Mouse (Mus musculus) lung, adult 2 months (tissue): ENCODE data around the gene Pex14. TPM values are rescaled to one million over a fixed set of nuclear protein-coding genes. Genes with fewer than 3 reads are reported as not detected.
A peak's percentile ranks its signal among the peaks of the same experiment; 100 is the strongest.

Source experiments
- DNase-seq: peaks from one replicate; pipeline ENCODE4 v3.0.0; 2022
- H3K4me1 ChIP-seq: fragments of 200-500 bp; 2 replicates; pipeline ENCODE4 v1.6.1; 2011; ENCODE audit warnings: low read length; ENCODE audit not compliant: control insufficient read depth, insufficient read depth
- H3K4me3 ChIP-seq: fragments of 200-500 bp; replicated peaks from 2 replicates; pipeline ENCODE3; 2011; ENCODE audit warnings: low read depth, mild to moderate bottlenecking, control low read depth, low read length; ENCODE audit errors: extremely low read depth
- CTCF ChIP-seq: fragments of 200-500 bp; IDR thresholded peaks from 2 replicates; pipeline ENCODE4 v1.5.1; 2011; ENCODE audit warnings: mild to moderate bottlenecking, low read length, control low read depth; ENCODE audit not compliant: insufficient read depth
- POLR2A ChIP-seq: fragments of 200-500 bp; IDR thresholded peaks from 2 replicates; pipeline ENCODE4 v1.6.1; 2011; ENCODE audit warnings: low read depth, mild to moderate bottlenecking, control low read depth, low read length, borderline replicate concordance; ENCODE audit errors: extremely low read depth
- WGBS: fragments of 180-500 bp; shearing (Covaris S2); methylation state at CpG from one replicate; pipeline ENCODE4 v1.1.7; 2018; 5-methylcytosine and 5-hydroxymethylcytosine counted together
- polyA plus RNA-seq: library from polyadenylated mRNA; depleted of rRNA; stranded (reverse); fragments of >200 nt; gene quantifications from 2 replicates; pipeline ENCODE4 v1.2.3, GENCODE M21; 2012; rRNA removed

Gene Pex14
- polyA plus RNA-seq: 36.3 and 39.2 TPM in 2 replicates

- peak; percentile 85 for DNase-seq
- TF ChIP-seq POLR2A (peak; percentile 70; the same call in 1 of the 2 replicates), CTCF (no peak)
- Histone ChIP-seq H3K4me3 (peak within 1 kb of the TSS; percentile 98), H3K4me1 (peaks cover 3% of the 10 kb centered on the region; the same call in 1 of the 2 replicates)
- under 1% methylated on average over 49 of the region's 50 CpGs for WGBS
These were observed at the start of gene Pex14 for GRCm38 (mm10) chr4:149099369-149100017. Gene Pex14 (minus strand): TSS chr4:149099876.

GRCm38 (mm10) chr4:149149196-149149595, 49.5 kb upstream of the Pex14 start:
- no peak overlapping the region for H3K4me3 ChIP-seq
- WGBS: 74% methylated on average over 9 of the region's 9 CpGs
- TF ChIP-seq POLR2A (no peak), CTCF (no peak)
- DNase-seq: no peak
- no peaks in the 10 kb centered on the region for H3K4me1 ChIP-seq

GRCm38 (mm10) chr4:149148084-149148483, 48.4 kb upstream of the Pex14 start:
- no peak for TF ChIP-seq POLR2A
- TF ChIP-seq CTCF: no peak
- no peak overlapping the region for H3K4me3 ChIP-seq
- H3K4me1 ChIP-seq: no peaks in the 10 kb centered on the region
- DNase-seq: no peak
- WGBS: 73% methylated on average over 4 of the region's 4 CpGs

GRCm38 (mm10) chr4:149147528-149147927, 47.9 kb upstream of the Pex14 start:
- WGBS: 64% methylated on average over 7 of the region's 7 CpGs
- DNase-seq: no peak
- Histone ChIP-seq H3K4me3 (no peak overlapping the region), H3K4me1 (no peaks in the 10 kb centered on the region)
- TF ChIP-seq CTCF (no peak), POLR2A (no peak)

- no peak overlapping the region for H3K4me3 ChIP-seq
- H3K4me1 ChIP-seq: no peaks in the 10 kb centered on the region
- WGBS: 83% methylated on average over 4 of the region's 4 CpGs
- TF ChIP-seq CTCF (no peak), POLR2A (no peak)
- no peak for DNase-seq
These were observed 45.5 kb upstream of the Pex14 start for GRCm38 (mm10) chr4:149145151-149145550.

- peak; percentile 74 for DNase-seq
- peak; percentile 85 for TF ChIP-seq CTCF
- TF ChIP-seq POLR2A: no peak
- WGBS: 4% methylated on average over 3 of the region's 3 CpGs
- Histone ChIP-seq H3K4me1 (no peaks in the 10 kb centered on the region), H3K4me3 (no peak overlapping the region)
These were observed 44.8 kb upstream of the Pex14 start for GRCm38 (mm10) chr4:149144459-149144858.

- TF ChIP-seq CTCF: no peak
- no peak for TF ChIP-seq POLR2A
- no peaks in the 10 kb centered on the region for H3K4me1 ChIP-seq
- DNase-seq: no peak
- no peak overlapping the region for H3K4me3 ChIP-seq
- WGBS: 22% methylated on average over 4 of the region's 4 CpGs
These were observed 43.9 kb upstream of the Pex14 start for GRCm38 (mm10) chr4:149143594-149143993.

- Histone ChIP-seq H3K4me1 (no peaks in the 10 kb centered on the region), H3K4me3 (no peak overlapping the region)
- WGBS: 79% methylated on average over 8 of the region's 8 CpGs
- TF ChIP-seq POLR2A (no peak), CTCF (no peak)
- no peak for DNase-seq
These were observed 38.8 kb upstream of the Pex14 start for GRCm38 (mm10) chr4:149138515-149138914.

- 2% methylated on average over 68 of the region's 68 CpGs for WGBS
- no peaks in the 10 kb centered on the region for H3K4me1 ChIP-seq
- DNase-seq: peak; percentile 91
- peak within 1 kb of the TSS; percentile 74 for H3K4me3 ChIP-seq
- TF ChIP-seq POLR2A (no peak), CTCF (peak; percentile 66)
These were observed 37.5 kb upstream of the Pex14 start, which contains the start of gene Cenps for GRCm38 (mm10) chr4:149136982-149137770. Gene Cenps (minus strand): TSS chr4:149137629.
